Mouse (Mus musculus) kidney, embryonic 16.5 days (tissue): ENCODE measurements around the gene Gm15294. TPM values are rescaled to one million over a fixed set of nuclear protein-coding genes. Genes with fewer than 3 reads are reported as not detected.

Source experiments
- ATAC-seq: fragments of 200-750 bp; cut with Nextera tagmentation; 2 replicates; pipeline ENCODE4 v1.8.0; 2017; ENCODE audit warnings: moderate TSS enrichment; ENCODE audit not compliant: low FRiP score, low TSS enrichment
- H3K27ac ChIP-seq: fragments of 300-500 bp; sonication (generic); 2 replicates; pipeline ENCODE4 v1.5.1; 2014; ENCODE audit warnings: low read length
- H3K27me3 ChIP-seq: fragments of 300-500 bp; sonication (generic); 2 replicates; pipeline ENCODE4 v1.6.1; 2014; ENCODE audit warnings: low read length, control low read depth, mixed read lengths; ENCODE audit not compliant: insufficient read depth
- H3K36me3 ChIP-seq: fragments of 300-500 bp; sonication (generic); 2 replicates; pipeline ENCODE4 v1.6.1; 2014; ENCODE audit warnings: low read length, control low read depth, mixed read lengths; ENCODE audit not compliant: insufficient read depth
- H3K4me1 ChIP-seq: fragments of 300-500 bp; sonication (generic); 2 replicates; pipeline ENCODE4 v1.6.1; 2014; ENCODE audit warnings: low read length, control low read depth, mixed read lengths; ENCODE audit not compliant: insufficient read depth
- H3K4me2 ChIP-seq: fragments of 300-500 bp; sonication (generic); replicated peaks from 2 replicates; pipeline ENCODE4 v1.6.1; 2014; ENCODE audit warnings: low read depth, low read length
- H3K4me3 ChIP-seq: fragments of 300-500 bp; sonication (generic); 2 replicates; pipeline ENCODE4 v1.5.1; 2014; ENCODE audit warnings: mild to moderate bottlenecking, low read length
- H3K9ac ChIP-seq: fragments of 300-500 bp; sonication (generic); replicated peaks from 2 replicates; pipeline ENCODE4 v1.6.1; 2014; ENCODE audit warnings: low read length
- H3K9me3 ChIP-seq: fragments of 300-500 bp; sonication (generic); 2 replicates; pipeline ENCODE4 v1.6.1; 2016; ENCODE audit warnings: low read length, control low read depth
- WGBS: fragments of 180-500 bp; shearing (Covaris S2); extraction: QIAGEN DNeasy Blood & Tissue Kit; methylation state at CpG from one replicate; pipeline ENCODE4 v1.1.7; 2014; 5-methylcytosine and 5-hydroxymethylcytosine counted together
- polyA plus RNA-seq: library from polyadenylated mRNA; unstranded; fragments of >200 nt; fragmentation: Nextera tagmentation; extraction: Ambion mirVana; gene quantifications from 2 replicates; pipeline ENCODE4 v1.2.1, GENCODE M21; 2015

Gene Gm15294
- polyA plus RNA-seq: not detected in 2 replicates

DNA sequence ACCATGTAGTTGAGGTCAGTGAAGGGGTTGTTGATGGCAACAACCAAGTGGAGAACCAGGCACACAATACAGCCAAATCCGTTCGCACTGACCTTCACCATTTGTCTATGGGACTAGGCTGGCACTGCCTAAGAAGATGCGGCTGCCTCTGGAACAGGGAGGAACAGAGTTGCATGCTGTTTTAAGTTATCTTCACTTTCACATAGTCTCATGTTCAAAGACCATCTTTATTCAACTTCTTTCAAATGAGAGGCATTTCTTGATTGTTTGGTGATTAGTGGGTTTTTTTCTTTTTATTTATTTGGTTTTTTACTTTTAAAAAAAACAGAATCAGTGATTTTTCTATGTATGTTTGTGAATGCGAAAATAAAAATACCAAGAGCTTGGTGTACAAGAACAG is at the start of gene Gm15294:
TSS of gene Gm15294 (minus strand) at position 101 of the 400 bp plus-strand sequence.
- Histone ChIP-seq H3K9me3 (no peaks in the 10 kb centered on the region), H3K27ac (no peak within 1 kb of the TSS), H3K36me3 (no peaks in the 10 kb centered on the region), H3K4me2 (no peak within 1 kb of the TSS), H3K27me3 (peaks cover 2% of the 10 kb centered on the region; the same call in 1 of the 2 replicates), H3K4me1 (no peaks in the 10 kb centered on the region), H3K4me3 (no peak within 1 kb of the TSS), H3K9ac (no peak within 1 kb of the TSS)
- WGBS: 91% methylated on average over 4 of the region's 4 CpGs
- ATAC-seq: no peak

DNA sequence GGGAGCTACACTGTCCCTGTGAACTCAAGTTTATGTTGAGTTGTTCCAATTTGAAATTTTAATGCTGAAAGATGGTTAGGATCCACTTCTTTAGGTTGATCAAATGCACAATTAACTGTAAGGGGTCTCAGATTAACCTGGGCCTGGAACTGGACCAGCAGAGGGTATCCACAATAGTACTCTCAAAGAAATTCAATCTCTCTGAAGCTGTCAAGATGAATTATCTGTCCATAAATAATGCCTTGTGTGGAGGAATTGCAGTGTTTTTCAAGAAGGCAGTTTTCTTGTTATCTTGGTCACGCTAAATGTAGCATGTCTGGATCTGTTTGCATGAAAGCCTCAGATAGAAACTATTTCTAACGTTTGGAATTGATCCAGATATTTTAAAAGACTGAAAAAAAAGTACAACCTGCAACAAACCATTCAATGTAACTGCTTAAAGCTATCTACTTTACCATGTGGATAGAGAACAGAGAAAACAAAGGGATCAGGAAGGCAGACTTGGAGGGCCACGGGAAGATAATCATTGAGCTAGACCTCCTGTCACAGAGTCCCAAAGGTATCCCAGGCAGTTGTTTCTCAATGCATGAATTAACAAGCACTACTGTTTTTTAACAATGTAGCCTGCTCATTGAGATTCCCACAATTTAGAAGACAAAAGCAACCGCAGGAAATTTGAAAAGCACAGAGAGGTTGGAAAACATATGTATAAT is 9.5 kb upstream of the Gm15294 start:
- Histone ChIP-seq H3K9ac (no peak overlapping the region), H3K27me3 (peaks cover 6% of the 10 kb centered on the region; the same call in 1 of the 2 replicates), H3K4me3 (no peak overlapping the region), H3K9me3 (no peaks in the 10 kb centered on the region), H3K27ac (no peak overlapping the region), H3K4me1 (no peaks in the 10 kb centered on the region), H3K36me3 (no peaks in the 10 kb centered on the region), H3K4me2 (no peak overlapping the region)
- WGBS: 34% methylated on average over 4 of the region's 4 CpGs
- peak; percentile 77 for ATAC-seq

GRCm38 (mm10) chrX:141874024-141874423 is 1.0 kb downstream of the Gm15294 start:
- no peak for ATAC-seq
- Histone ChIP-seq H3K4me2 (no peak overlapping the region), H3K4me1 (no peaks in the 10 kb centered on the region), H3K9me3 (no peaks in the 10 kb centered on the region), H3K4me3 (no peak overlapping the region), H3K9ac (no peak overlapping the region), H3K27me3 (peaks cover 2% of the 10 kb centered on the region; the same call in 1 of the 2 replicates), H3K36me3 (no peaks in the 10 kb centered on the region), H3K27ac (no peak overlapping the region)
- 86% methylated on average over 11 of the region's 11 CpGs for WGBS

DNA sequence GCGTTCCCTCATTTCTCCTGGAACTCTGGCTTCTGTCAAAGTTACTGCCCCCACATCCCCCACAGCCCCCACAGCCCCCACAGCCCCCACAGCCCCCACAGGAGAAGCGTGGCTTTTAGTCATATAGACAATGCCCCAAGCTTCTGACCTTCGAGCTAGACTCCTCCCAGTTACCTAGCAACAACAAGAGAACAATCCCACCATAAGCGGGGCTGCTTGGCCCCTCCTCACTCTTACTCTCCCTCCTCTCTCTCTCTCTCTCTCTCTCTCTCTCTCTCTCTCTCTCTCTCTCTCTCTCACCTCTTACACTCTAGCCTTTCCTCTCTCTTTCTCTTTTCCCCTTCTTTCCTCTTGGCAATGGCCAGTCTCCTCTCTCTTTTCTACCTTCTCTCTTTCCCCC is 1.4 kb downstream of the Gm15294 start:
- Histone ChIP-seq H3K36me3 (no peaks in the 10 kb centered on the region), H3K4me3 (no peak overlapping the region), H3K9me3 (no peaks in the 10 kb centered on the region), H3K9ac (no peak overlapping the region), H3K4me2 (no peak overlapping the region), H3K27me3 (peaks cover 2% of the 10 kb centered on the region; the same call in 1 of the 2 replicates), H3K27ac (no peak overlapping the region), H3K4me1 (no peaks in the 10 kb centered on the region)
- WGBS: 94% methylated on average over 2 of the region's 4 CpGs
- no peak for ATAC-seq

DNA sequence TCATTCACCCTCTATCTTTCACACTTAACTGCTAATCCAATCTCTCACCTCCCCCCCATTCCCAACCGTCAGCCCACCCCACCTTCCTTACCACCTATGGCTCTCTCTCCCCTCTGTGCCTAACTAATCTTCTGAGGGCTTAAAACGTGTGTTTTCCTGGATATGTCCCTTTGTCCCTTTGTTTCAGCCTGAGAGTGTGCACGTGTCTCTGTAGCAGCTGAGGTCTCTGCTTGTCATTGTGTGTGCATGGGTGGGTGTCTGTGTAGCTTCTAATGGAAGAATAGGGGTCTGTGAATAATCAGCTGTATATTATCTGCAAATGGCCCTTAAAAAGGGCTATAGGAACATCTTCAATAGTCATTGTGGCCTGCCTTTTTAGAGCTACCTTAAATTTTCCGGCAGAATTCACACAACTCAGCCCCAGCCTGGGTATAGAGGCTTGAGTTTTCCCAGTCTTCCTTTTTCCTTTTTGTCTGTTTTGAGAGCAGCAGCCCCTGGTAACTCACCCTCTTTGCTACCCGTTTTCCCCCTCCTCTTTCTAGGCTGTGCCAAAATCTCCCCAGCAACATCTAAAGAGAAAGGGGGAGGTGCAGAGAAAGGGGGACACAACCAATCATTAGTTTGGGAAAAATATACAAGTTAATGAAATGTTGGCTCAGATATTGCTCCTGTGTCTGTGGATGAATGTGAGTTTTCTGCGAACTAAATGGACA is 19.2 kb downstream of the Gm15294 start:
- ATAC-seq: no peak
- Histone ChIP-seq H3K27me3 (peaks cover 2% of the 10 kb centered on the region; the same call in 1 of the 2 replicates), H3K4me3 (no peak overlapping the region), H3K9ac (no peak overlapping the region), H3K36me3 (no peaks in the 10 kb centered on the region), H3K9me3 (no peaks in the 10 kb centered on the region), H3K4me1 (no peaks in the 10 kb centered on the region), H3K4me2 (no peak overlapping the region), H3K27ac (no peak overlapping the region)
- 40% methylated on average over 6 of the region's 6 CpGs for WGBS

Other genes with a start within 250 kb of the Gm15294 start
- 0.03 and 0.15 TPM in 2 replicates for gene Irs4, start 150.0 kb downstream of the Gm15294 start, polyA plus RNA-seq